Mouse (Mus musculus): ENCODE data around the gene Bag3.

DNA sequence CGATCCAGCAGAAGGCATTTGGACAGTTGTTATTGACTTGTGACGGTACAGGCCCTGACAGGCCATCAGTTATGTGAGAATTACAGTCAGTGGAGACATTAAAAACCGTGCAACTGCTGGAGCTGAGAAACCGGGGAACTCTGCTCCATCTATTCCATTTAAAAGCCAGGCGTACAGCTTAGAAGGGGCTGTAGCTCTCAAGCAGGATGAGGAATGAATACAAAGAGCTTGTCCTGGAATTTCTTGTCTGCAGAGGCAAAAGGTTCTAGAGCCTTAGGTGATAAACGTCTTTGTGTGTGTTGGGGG is 69.5 kb downstream of the Bag3 start:
- TF ChIP-seq GATA1 (IDR thresholded peaks at IDR 0.05; ENCODE audit: low read length) (no peak), TAL1 (IDR thresholded peaks at IDR 0.05; ENCODE audit: low read length) (no peak)
